Mouse (Mus musculus) spleen, adult 2 months (tissue): ENCODE measurements at regions not wholly inside any gene's neighbourhood (a gene's known extent, or its start where the extent isn't known, plus 50 kb on each side); places are given as distances from the start of the nearest gene placed in this dataset.

Experiments
- DNase-seq, 2 experiments: peaks; one replicate each; pipeline versions ENCODE4 v3.0.0 to v3.0.0-alpha.2; 2012 to 2021; ENCODE audit warnings: low spot score in 2 of 2, low read depth in 1 of 2
- H3K27ac ChIP-seq: fragments of 200-500 bp; 2 replicates; pipeline ENCODE4 v1.5.1; 2012; ENCODE audit warnings: low read length, inconsistent platforms; ENCODE audit not compliant: insufficient read depth
- H3K27me3 ChIP-seq: fragments of 200-500 bp; 2 replicates; pipeline ENCODE4 v1.6.1; 2012; ENCODE audit warnings: mild to moderate bottlenecking, moderate library complexity, low read length, inconsistent platforms; ENCODE audit not compliant: control insufficient read depth, insufficient read depth
- H3K36me3 ChIP-seq: fragments of 200-500 bp; 2 replicates; pipeline ENCODE4 v1.6.1; 2012; ENCODE audit warnings: mild to moderate bottlenecking, low read length, inconsistent platforms; ENCODE audit not compliant: control insufficient read depth, insufficient read depth
- H3K4me1 ChIP-seq: fragments of 200-500 bp; 2 replicates; pipeline ENCODE4 v1.6.1; 2011; ENCODE audit warnings: inconsistent platforms; ENCODE audit not compliant: control insufficient read depth, insufficient read depth, insufficient read length
- H3K4me3 ChIP-seq: fragments of 200-500 bp; 2 replicates; pipeline ENCODE4 v1.5.1; 2011; ENCODE audit warnings: mild to moderate bottlenecking, inconsistent platforms; ENCODE audit not compliant: insufficient read depth, insufficient read length; ENCODE audit errors: extremely low read depth
- CTCF ChIP-seq: fragments of 200-500 bp; IDR thresholded peaks from 2 replicates; pipeline ENCODE4 v1.5.1; 2011; ENCODE audit warnings: mild to moderate bottlenecking, inconsistent platforms; ENCODE audit not compliant: insufficient read depth, insufficient read length, insufficient replicate concordance; ENCODE audit errors: extremely low read depth
- POLR2A ChIP-seq: fragments of 200-500 bp; IDR thresholded peaks from 2 replicates; pipeline ENCODE4 v1.6.1; 2011; ENCODE audit warnings: low read depth, low read length, inconsistent platforms
- WGBS: fragments of 180-500 bp; shearing (Covaris S2); methylation state at CpG from one replicate; pipeline ENCODE4 v1.1.7; 2018; 5-methylcytosine and 5-hydroxymethylcytosine counted together

GRCm38 (mm10) chr3:33955854-33956624 lies 63.7 kb upstream of the Fxr1 start:
- H3K36me3 ChIP-seq: no peaks in the 10 kb centered on the region
- no peak overlapping the region for H3K27ac ChIP-seq
- TF ChIP-seq POLR2A: no peak
- peak; percentile 52; the same call in 1 of the 2 replicates for TF ChIP-seq CTCF
- WGBS: 3% methylated on average over 19 of the region's 19 CpGs
- peak; percentile 45 to 51 for DNase-seq
- H3K4me3 ChIP-seq: no peak overlapping the region
- H3K4me1 ChIP-seq: no peaks in the 10 kb centered on the region
- no peaks in the 10 kb centered on the region for H3K27me3 ChIP-seq

- H3K27ac ChIP-seq: no peak overlapping the region
- no peaks in the 10 kb centered on the region for H3K27me3 ChIP-seq
- H3K4me3 ChIP-seq: no peak overlapping the region
- H3K4me1 ChIP-seq: no peaks in the 10 kb centered on the region
- TF ChIP-seq CTCF (no peak), POLR2A (no peak)
- DNase-seq: no peak
- no peaks in the 10 kb centered on the region for H3K36me3 ChIP-seq
- 38% methylated on average over 3 of the region's 3 CpGs for WGBS
These were observed 63.1 kb upstream of the Fxr1 start for GRCm38 (mm10) chr3:33956625-33957023.

DNA sequence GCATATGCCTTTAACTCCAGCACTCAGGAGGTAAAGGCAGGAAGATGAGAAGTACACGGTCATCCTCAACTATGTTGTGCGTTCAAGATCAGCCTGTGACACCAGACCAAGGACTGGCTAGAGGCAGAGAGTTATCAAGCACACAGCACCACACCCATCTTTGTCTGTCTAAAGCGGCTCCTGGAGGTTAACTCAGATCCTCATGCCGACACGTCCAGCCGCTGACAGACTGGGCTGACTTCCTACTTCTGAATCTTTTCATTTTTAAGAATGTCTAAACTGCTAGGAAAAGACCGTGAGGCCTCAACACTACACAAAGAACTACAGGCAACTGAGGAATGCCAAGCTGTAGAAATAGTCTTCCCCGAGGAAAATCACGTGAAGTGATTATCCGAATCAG lies 62.1 kb upstream of the Fxr1 start:
- no peak overlapping the region for H3K4me3 ChIP-seq
- 82% methylated on average over 10 of the region's 10 CpGs for WGBS
- H3K36me3 ChIP-seq: no peaks in the 10 kb centered on the region
- no peak overlapping the region for H3K27ac ChIP-seq
- no peaks in the 10 kb centered on the region for H3K4me1 ChIP-seq
- H3K27me3 ChIP-seq: no peaks in the 10 kb centered on the region
- no peak for DNase-seq
- TF ChIP-seq POLR2A (no peak), CTCF (no peak)

DNA sequence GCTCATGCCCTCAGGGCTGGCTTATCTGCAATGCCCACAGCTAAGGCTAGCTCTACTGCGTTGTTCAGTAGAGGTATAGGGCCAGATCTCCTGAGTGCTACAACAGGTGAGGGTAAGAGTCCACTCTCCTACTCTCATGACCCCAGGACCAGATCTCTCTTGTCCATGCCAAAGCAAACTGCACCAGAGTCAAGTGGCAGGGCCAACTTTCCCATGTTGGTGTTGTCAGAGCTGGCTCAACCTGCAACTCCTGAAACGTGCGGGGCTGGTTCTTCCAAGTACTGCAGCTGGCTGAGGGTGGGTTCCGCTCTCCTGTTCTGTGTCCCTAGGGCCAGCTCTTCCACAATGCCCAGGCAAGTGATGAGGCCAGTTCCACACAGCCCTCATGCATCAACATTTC lies 61.5 kb upstream of the Fxr1 start:
- DNase-seq: no peak
- 87% methylated on average over 4 of the region's 4 CpGs for WGBS

GRCm38 (mm10) chr3:33960211-33960610 lies 59.5 kb upstream of the Fxr1 start:
- no peaks in the 10 kb centered on the region for H3K4me1 ChIP-seq
- no peaks in the 10 kb centered on the region for H3K27me3 ChIP-seq
- 76% methylated on average over 6 of the region's 6 CpGs for WGBS
- TF ChIP-seq CTCF: no peak
- no peak for TF ChIP-seq POLR2A
- no peak overlapping the region for H3K27ac ChIP-seq
- H3K36me3 ChIP-seq: no peaks in the 10 kb centered on the region
- no peak for DNase-seq
- H3K4me3 ChIP-seq: no peak overlapping the region

More for the DNA sequence above, 61.5 kb upstream of the Fxr1 start:
- Histone ChIP-seq H3K36me3 (no peaks in the 10 kb centered on the region), H3K27ac (no peak overlapping the region), H3K27me3 (no peaks in the 10 kb centered on the region), H3K4me3 (no peak overlapping the region), H3K4me1 (no peaks in the 10 kb centered on the region)
- TF ChIP-seq CTCF: no peak
- no peak for TF ChIP-seq POLR2A

GRCm38 (mm10) chr3:33962938-33963337 lies 56.8 kb upstream of the Fxr1 start:
- H3K4me1 ChIP-seq: no peaks in the 10 kb centered on the region
- H3K36me3 ChIP-seq: no peaks in the 10 kb centered on the region
- 55% methylated on average over 5 of the region's 5 CpGs for WGBS
- no peak for DNase-seq
- H3K4me3 ChIP-seq: no peak overlapping the region
- H3K27me3 ChIP-seq: no peaks in the 10 kb centered on the region
- TF ChIP-seq POLR2A: no peak
- TF ChIP-seq CTCF: no peak
- no peak overlapping the region for H3K27ac ChIP-seq

DNA sequence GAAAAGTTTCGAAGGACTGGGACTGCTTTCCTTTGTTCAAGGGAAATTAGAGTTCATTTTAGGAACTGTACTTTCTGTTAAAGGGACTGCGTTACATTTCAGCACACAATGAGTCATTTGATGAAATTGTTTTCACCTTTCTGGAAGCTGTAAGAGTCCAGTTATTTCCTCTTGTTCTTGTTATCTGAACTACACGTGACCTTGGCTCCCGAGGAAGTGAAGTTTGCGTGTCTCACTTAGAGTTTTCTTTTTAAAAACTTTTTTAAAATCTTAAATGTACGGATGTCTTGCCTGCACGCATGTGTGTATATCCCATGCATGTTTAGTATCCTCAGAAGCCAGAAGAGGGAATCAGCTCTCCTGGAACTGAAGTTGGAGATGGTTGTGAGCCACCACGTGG lies 52.6 kb upstream of the Fxr1 start:
- 52% methylated on average over 8 of the region's 8 CpGs for WGBS
- Histone ChIP-seq H3K36me3 (no peaks in the 10 kb centered on the region), H3K27ac (no peak overlapping the region), H3K27me3 (no peaks in the 10 kb centered on the region), H3K4me1 (no peaks in the 10 kb centered on the region), H3K4me3 (no peak overlapping the region)
- no peak for DNase-seq
- TF ChIP-seq POLR2A (no peak), CTCF (no peak)
